Mouse (Mus musculus): ENCODE data around the gene Sgsm2.

Gene Sgsm2

GRCm38 (mm10) chr11:74883098-74883497, 13.8 kb downstream of the Sgsm2 start:
- DNase-seq (ENCODE audit: low read depth, low spot score) = no peak

DNA sequence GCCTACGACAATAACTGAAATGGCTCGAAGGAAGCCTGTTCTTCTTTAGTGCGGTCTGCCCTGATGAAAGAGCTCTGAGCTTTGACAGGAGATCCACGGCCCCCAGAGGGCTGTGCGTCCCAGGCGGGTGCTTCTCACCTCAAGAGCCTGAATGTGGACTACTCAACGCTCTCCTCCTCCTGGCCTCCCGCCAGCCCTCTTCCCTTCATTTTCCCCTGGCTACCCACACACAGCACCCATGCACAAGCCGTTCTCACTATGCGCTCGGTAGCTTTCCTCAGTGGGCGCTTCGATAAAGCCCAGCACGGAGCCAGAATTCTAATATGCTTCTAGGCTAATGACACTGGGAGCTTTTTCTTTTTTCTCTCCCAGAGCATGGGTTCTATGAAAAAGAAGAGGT, 14.9 kb downstream of the Sgsm2 start:
- no peak for DNase-seq (ENCODE audit: low read depth, low spot score)

GRCm38 (mm10) chr11:74880999-74881398, 15.9 kb downstream of the Sgsm2 start:
- DNase-seq (ENCODE audit: low read depth, low spot score) = peak; percentile 42

GRCm38 (mm10) chr11:74876801-74877200, 20.1 kb downstream of the Sgsm2 start:
- no peak for DNase-seq (ENCODE audit: low read depth, low spot score)

DNA sequence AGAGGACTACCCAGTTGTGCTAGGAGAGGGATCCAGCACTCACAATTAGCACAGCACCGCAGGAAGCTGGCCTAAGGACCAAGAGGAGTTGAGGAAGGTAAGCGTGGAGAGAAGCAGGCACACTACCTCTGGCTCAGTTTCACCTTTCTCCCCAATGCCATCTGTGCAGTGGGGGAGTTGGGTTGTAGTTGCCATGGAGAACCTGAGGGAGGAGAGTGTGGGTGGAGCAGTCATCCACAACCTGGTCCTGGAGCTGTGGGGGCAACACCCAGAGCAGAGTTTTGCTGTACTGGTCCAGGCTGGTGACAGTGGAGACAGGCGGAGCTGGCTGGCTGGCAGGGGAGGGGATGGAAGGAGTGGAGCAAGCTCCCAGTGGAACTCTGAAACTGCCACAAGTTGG, 22.2 kb downstream of the Sgsm2 start:
- no peak for DNase-seq (ENCODE audit: low read depth, low spot score)

GRCm38 (mm10) chr11:74870991-74871622, 25.8 kb downstream of the Sgsm2 start:
- no peak for DNase-seq (ENCODE audit: low read depth, low spot score)

- DNase-seq (ENCODE audit: low read depth, low spot score) = no peak
These were observed 26.3 kb downstream of the Sgsm2 start for GRCm38 (mm10) chr11:74870544-74870943.

DNA sequence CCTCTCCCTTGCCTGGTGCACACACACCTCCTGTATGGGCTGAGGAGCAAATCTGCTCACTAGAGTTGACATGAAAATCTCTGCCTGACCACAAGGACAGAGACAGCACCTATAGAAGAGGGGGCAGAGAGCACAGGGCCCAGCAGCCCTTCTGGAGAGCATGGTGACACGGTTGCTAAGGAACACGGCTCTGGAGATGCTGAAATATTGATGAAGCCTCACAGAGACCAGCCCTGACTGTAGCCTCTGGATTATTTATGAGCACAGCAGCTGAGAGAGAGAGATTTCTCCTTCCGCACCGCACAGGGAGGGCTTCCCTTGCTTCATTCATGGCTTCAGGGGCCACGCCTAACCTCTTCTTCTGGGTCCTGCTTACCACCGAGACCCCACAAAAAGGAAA, 27.3 kb downstream of the Sgsm2 start:
- no peak for DNase-seq (ENCODE audit: low read depth, low spot score)

- no peak for DNase-seq (ENCODE audit: low read depth, low spot score)
These were observed 28.7 kb downstream of the Sgsm2 start for GRCm38 (mm10) chr11:74868046-74868760.

DNA sequence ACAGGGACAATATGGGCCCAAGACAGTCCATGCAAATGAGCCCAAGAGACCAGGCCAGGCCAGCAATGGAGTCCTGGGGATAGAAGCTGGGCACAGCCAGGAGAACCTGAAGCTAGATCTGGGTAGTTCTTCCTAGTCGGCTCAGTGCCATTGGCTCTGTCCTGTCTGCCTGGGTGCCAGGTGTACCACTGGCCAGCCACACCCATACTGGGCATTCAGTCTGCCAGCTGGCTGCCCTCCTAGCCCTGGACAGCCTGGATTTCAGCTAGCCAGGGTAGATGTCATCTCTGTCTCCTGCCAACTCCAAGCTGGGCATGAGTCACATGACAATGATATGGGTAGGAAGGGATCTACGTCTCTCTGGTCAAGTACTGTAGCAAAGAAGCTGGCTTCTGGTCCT, 29.7 kb downstream of the Sgsm2 start:
- no peak for DNase-seq (ENCODE audit: low read depth, low spot score)

DNA sequence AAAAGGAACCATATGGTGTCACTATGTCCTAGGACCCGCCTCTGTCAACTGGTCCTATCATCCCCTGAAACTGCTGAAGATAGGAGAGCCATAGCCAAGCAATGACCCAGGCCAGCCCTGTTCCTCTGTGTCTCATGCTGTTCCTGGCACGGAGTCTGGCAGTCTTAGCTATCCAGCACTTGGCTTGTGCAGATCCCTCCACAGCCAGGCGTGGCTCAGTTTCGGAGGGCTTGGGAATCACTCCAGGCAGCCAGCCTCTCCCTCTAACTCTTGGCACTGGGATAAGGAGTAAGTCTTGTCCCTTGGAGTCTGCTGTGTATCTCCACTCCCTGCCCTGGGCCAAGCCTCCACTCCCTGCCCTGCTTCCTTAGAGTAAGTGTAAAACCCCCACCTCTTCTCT, 30.2 kb downstream of the Sgsm2 start:
- DNase-seq (ENCODE audit: low read depth, low spot score) = no peak

GRCm38 (mm10) chr11:74865252-74865651, 31.6 kb downstream of the Sgsm2 start:
- DNase-seq (ENCODE audit: low read depth, low spot score) = no peak

- DNase-seq (ENCODE audit: low read depth, low spot score) = no peak
These were observed 32.4 kb downstream of the Sgsm2 start for GRCm38 (mm10) chr11:74864421-74864820.

GRCm38 (mm10) chr11:74863471-74863870, 33.4 kb downstream of the Sgsm2 start:
- no peak for DNase-seq (ENCODE audit: low read depth, low spot score)

DNA sequence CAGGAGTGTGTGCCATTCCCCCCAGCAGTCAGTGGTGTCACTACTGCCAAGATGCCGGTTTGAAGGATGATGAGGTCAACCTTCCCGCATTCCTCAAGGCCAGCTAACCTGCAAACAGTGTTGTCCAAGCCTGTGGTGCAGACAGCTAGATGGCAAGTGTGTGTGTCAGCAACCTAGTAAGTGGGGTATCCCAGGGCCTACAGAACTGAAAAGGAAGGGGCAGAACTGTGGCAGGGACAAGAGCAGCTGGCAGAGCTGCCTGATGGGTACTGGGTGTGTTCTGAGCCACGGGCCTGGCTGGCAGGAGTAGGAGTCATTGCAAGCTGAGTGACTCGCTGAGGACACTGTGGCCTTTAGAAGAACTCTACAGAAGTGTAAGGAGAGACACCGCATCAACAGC, 34.7 kb downstream of the Sgsm2 start:
- DNase-seq (ENCODE audit: low read depth, low spot score) = no peak

- DNase-seq (ENCODE audit: low read depth, low spot score) = no peak
These were observed 39.1 kb downstream of the Sgsm2 start for GRCm38 (mm10) chr11:74857756-74858155.

DNA sequence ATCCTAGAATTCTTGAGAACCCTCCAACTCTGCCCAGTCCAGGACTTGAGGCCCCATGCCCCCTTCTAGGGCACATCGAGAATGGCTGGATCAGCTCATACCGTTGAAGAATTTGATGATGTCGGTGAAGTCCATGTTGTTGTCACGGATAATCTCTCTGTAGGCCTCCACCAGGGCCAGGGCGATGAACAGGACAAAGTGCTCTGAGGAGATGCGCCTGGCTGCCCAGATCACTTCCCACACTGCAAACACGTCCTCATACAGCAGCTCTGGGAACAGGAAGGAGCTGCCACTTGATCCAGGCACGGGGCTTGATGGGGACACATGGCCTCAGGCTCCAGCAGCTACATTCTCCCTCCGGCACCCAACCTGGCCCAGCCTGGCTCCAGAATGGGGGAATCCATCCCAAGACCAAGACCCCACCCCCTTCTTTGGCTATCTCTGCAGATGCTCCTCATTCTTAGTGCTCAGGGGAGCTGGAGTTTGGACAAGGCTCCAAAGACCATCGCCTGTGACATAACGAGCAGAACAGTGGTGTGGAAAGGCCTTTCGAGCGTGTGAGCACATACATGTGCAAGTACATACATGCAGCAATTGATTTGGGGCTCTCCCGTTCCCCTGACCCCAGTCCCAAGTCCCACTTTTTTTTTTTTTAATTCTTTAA, 45.7 kb downstream of the Sgsm2 start:
- DNase-seq (ENCODE audit: low read depth, low spot score) = no peak

- DNase-seq (ENCODE audit: low read depth, low spot score) = peak; percentile 74
These were observed 48.8 kb downstream of the Sgsm2 start for GRCm38 (mm10) chr11:74847919-74848521.

DNA sequence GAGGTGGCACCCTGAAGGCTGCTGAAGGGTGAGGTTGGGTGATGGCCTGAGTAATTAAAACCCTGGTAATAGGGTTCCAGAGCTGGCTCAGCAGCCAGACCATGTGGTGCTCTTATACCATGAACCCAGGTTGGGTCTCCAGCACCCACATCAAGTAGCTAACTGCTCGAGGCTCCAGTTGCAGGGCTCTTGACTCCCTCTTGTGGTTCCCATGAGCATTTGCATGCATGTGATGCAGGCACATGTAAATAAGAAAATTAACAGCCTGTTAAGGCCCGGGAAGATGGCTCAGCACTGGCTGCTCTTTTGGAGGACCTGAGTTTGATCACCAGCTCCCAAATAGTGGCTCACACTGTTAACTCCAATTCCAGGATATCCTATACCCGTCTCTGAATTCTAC, 51.1 kb downstream of the Sgsm2 start:
- DNase-seq (ENCODE audit: low read depth, low spot score) = peak; percentile 39

- no peak for DNase-seq (ENCODE audit: low read depth, low spot score)
These were observed 53.1 kb downstream of the Sgsm2 start for GRCm38 (mm10) chr11:74843761-74844160.

GRCm38 (mm10) chr11:74843435-74843714, 53.5 kb downstream of the Sgsm2 start:
- DNase-seq (ENCODE audit: low read depth, low spot score) = no peak

GRCm38 (mm10) chr11:74842656-74843434, 54.0 kb downstream of the Sgsm2 start:
- no peak for DNase-seq (ENCODE audit: low read depth, low spot score)
